Mouse (Mus musculus) heart, postnatal 0 days (tissue): ENCODE data around the gene Fam53b.

Experiments used
- CTCF ChIP-seq: IDR thresholded peaks from 2 replicates; pipeline ENCODE4 v1.5.1; 2016; ENCODE audit warnings: antibody characterized with exemption, control low read depth, low read depth
- EP300 ChIP-seq: IDR thresholded peaks from 2 replicates; pipeline ENCODE4 v1.6.1; 2016; ENCODE audit warnings: antibody characterized with exemption, low read depth

GRCm38 (mm10) chr7:132786011-132786410 lies 27.7 kb downstream of the Fam53b start:
- TF ChIP-seq CTCF = no peak
- peak; percentile 42; the same call in 1 of the 2 replicates for TF ChIP-seq EP300
